Mouse (Mus musculus) telencephalon, adult 2 months (tissue): ENCODE data around the gene Gm17949.
A peak's percentile ranks its signal among the peaks of the same experiment; 100 is the strongest.

ENCODE experiments used
- DNase-seq: peaks from one replicate; pipeline ENCODE4 v3.0.0-alpha.2; 2011; ENCODE audit warnings: low read depth, low spot score

Gene Gm17949

DNA sequence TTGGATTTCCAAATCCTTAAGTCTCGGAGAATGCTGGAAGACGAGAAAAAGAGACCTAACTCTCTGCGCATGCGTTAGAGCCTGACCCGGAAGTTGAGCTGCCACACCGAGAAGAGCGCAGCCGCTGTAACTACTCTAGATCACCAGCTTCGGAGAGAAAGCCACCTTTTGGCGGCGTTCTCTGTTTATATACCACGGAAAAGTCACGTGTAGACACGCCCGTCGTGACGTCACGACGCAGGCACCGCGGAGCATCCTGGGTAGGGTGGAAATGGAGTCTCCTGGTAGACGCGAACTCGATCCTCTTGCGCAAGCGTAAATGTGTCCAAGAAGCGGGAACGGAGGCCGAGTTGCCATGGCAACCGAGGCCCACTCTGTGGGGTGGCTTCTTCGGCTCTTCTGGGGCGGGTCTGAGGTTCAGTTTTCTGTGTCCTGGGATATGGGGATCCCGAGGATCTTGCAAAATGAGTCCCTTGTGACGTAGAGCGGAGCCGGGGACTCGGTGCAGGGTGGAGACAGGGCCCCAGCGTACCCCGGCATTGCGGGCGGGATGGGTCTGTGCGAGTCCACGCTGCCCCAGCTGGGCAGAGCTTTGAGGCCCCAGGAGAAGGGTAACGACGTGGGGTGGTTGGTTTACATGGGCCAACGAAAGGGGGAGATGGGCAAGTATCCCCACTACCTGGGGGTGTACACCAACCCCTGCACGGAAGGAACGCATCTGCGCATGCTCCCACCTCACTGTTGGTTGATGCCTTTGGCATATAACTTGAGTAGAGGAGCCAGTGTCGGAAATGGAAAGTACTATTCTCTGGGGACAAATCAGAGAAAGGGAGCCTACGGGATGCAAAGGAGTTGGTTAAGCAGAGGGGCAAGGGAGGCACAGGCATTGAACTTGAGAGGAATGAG is at the start of gene Gm17949, which contains the start of gene Gtf2f1:
Gene Gm17949 (plus strand): TSS at position 234 of the 906 bp plus-strand sequence.
Gene Gtf2f1 (minus strand): TSS at position 53 of the 906 bp plus-strand sequence.
- DNase-seq = peak; percentile 99

DNA sequence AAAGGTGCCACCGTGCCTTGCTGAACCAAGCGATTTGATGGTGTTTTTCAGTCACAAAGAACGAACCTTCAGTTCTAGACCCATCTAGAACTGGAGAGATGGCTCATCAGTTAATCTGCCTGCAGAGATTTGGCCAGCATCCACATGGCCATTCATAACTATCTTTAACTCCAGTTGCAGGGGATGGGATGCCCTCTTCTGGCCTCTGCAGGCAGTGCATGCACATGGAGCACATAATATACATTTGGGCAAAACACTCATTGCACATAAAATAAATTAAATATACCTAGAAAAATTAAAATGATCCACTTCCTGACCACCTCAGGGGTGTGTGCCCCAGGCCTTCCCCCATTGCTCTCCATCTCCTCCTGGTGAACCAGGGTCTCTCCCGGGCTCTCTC is 49.4 kb upstream of the Gm17949 start:
- no peak for DNase-seq

DNA sequence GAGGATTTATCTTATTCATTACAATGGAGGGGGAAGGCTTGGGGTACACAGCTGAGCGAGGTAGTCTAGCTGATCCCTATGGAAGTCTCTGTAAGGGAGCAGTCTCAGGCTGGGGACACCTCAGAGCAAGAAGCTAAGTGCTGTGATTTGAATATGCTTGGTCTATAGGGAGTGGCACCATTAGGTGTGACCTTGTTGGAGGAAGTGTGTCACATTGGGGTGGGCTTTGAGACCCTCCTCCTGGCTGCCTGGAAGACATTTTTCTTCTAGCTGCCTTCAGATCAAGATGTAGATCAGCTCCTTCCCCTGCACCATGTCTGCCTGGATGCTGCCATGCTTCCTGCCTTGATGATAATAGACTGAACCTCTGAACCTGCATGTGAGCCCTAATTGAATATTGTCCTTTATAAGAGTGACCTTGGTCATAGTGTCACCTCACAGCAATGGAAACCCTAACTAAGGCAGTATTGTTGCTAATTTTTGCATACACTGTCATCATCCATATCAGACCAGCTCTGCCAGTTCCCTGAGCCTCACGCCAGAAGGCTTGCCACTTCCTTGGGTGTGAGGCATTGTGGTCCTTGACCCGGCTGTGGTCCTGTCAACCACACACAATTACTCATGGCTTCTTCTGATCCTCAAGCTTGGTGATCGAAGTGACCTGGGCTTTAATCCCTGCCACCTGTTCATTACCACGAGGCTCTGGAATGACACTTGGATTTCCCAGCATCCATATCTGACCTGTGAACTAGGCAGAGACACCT is 48.4 kb upstream of the Gm17949 start:
- DNase-seq = no peak

DNA sequence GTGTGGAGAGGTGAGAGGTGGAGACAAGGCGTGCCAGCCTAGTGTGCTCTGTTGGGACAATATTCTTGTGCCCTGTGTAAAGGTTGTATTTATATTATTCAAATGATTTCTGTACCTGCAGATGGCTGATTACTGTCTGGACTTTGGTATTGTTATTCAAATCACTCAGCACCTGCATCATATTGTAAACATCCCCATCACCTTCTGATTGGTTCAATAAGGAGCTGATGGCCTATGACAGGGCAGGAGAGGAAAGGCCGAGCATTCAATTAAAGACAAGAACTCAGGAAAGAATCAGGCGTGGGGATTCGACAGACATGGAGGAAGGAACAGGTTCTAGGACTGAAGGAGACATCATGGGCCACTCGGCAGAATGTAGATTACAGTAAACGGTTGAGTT is 47.6 kb upstream of the Gm17949 start:
- DNase-seq = no peak

DNA sequence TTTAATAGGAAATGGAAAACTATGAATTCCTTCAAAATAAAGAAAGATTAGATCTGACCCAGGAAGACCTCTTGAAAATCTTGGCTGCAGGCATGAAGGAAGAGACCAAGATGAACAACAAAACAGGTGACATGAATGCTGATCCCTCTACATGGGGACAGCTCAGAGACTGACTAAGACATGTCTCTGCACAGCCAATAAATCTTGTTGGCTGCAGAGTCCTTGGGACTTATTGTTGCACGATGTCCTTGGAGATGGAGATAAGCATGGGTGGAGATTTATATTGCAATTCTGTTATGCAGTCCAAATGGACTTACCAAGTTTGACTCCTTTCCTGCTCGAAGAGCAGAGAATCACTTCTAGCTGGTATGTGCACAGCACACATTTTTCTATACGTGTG is 41.9 kb upstream of the Gm17949 start:
- DNase-seq = no peak

DNA sequence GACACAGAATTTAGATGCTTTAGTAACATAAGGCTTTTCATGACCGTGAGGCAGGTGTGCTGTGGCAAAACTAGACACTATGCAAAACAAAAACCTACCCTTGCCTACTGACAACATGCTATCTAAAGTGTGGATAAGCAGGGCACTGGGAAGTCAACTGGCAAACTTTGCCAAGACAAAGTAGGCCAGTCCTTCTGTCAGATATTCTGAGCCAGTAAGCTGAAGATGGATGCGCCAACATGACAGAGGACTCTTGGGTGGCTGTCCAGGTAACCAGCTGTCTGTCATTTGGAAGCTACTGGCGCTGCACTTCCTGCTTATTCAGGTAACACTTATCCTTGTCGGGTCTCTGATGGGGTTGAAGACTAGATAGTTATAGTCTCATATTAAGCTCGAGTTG is 41.2 kb upstream of the Gm17949 start:
- no peak for DNase-seq

DNA sequence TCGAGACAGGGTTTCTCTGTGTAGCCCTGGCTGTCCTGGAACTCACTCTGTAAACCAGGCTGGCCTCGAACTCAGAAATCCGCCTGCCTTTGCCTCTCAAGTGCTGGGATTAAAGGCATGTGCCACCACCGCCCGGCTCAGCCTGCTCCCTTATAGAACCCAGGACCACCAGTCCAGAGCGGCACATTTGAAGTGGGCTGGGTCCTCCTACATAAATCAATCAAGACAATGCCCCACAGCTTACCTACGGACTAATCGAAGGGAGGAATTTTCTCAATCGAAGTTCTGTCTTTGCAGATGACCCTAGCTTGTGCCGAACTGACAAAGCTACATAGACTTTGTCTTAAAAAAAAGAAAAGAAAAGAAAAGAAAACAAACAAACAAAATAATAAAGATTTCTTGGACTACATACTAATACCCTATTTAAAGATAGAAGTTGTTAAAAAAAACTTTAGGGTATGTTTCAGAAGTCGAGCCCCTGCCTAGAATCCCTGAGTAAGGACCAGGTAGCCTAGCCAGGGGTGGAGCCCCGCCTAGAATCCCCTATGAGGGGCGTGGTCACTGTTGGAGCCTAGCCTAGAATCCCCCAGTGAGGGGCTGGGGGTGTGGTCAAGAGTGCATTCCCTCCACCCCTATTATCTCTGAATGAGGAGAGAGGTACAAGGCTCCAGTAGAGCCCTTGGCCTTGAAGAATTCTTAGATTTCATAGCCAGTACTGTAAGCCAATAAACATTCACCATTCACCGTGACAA is 37.1 kb upstream of the Gm17949 start:
- DNase-seq = no peak

DNA sequence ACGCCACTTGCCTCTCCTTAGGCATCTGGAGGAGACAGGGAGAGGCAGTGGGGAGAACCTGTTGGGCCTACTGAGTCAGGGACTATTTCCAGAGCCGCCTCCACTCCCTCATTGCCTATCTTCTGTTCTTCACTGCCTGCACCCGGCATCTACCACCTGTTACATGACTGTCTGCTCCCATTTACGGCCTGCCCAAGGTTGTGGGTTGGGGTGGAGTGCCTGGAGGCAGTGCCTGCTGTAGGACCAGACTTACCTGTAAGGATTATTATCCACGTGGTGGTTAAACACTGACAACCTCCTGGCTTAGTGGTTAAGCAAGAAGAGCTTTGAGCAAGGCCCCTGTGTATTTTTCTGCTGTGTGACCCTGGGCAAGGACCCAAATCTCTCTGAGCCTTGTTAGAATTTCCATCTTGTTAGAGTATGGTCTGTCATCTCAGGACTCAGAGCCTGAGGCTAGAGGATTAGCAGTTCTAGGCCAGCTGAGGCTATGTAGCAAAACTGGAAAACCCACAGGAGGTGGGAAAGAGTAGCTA is 36.5 kb upstream of the Gm17949 start:
- no peak for DNase-seq

DNA sequence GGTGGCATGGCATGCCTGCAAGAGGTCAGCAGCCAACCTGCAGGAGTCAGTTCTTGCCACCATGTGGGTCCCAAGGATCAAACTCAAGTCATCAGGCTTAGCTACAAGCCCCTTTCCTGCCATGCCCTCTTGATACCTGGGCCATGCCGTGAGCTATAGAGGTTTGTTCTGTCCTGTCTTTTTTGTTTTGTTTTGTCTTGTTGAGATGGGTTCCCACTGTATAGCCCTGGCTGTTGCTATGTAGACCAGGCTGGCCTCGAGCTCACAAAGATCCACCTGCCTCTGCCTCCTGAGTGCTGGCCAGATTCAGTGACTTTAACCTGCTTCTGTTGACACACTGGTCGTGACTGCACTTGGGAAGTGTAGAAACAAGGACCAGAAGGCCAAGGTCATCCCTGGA is 35.9 kb upstream of the Gm17949 start:
- no peak for DNase-seq

DNA sequence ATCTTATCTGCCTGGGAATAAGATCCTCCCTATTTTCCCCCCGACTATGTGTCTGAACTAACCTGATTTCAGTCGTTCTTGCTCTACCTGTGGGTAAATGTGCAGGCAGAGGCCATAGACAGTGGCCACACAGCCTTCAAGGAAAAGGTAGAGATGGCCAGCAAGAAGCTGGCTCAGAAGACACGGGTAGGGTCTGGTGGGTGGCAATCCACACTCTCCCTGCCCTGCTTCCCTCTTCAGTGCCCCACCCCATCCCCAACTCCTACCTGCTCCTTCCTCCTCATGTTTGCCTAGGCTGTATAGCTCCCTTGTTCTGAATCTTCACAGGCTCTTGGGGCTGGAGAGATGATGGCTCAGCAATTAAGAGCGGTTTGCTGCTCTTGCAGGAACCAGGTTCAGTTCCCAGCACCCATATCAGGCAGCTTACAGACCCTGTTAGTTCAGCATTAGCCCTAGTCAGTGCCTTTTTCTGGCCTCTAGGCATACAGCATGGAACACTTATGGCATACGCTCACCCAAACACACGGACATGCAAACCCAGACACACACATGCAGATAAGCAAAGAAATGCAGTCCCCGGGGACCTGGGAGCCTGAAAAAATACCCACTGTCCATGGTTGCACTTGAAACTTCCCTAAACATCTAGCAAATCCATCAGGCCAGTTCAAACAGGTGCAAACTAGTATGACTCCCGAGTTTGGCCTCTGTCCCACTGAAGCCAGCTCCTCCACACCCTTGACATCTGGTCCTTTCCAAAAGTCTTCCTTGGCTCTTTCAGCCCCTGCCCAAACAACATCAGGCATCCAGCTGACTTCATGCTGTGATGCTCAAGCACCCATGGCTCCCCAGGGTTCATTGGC is 34.5 kb upstream of the Gm17949 start:
- DNase-seq = no peak

DNA sequence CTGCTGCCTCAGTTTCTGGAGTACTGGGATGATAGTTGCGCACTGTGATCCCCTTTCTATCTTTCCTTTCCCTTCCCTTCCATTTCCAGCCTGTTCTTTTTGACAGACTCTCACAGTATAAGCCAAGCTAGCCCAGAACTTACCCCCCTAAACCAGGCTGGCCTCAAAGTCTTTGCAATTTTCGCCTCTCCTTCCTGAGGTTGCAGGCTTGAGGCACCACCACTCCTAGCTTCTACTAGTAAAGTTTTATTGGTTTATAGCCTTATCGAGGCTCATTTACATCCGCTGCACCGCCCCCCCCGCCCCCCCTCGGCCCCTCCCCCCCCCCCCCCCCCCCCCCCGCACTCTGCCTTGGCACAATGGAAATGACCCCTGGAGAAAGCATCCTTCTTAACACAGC is 31.7 kb upstream of the Gm17949 start:
- DNase-seq = no peak

DNA sequence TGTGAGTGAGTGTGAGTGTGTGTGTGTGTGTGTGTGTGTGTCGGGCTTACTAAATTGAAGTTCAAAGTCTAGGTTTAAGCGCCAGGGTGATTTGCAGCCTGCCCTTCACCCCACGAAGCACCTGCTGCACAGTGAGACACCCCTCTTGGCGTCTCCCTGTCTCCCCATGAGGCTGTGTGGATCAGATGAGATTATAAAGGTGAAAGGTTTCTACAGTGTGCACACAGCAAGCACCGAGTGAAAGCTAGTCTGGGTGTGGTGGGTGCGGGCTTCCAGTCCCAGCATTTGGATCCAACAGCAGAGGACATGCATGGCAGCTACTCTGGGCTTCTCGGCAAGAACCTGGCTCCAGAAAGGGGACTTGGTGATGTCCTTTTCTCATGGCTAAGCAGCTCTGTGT is 30.2 kb upstream of the Gm17949 start:
- no peak for DNase-seq

DNA sequence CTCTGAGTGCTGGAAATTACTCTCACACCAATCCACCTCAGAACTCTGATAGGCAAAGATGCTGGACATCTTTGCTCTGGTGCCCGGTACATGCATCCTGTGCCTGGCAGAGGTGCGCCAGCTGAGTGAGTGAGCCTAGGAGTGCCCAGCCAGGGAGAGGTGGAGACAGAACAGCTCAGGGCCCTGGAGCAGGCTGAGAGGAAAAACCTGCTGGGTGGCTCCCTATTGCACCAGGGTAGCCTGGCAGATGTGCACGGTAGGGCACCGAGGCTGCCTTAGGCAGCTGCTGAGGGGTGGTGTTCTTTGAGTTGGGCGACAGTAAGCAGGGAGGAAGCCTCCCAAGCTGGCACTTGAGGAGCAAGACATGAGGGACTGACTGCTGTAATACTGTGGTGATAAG is 29.3 kb upstream of the Gm17949 start, which contains the start of gene Acer1:
Gene Acer1 (minus strand): TSS at position 114 of the 400 bp plus-strand sequence.
- no peak for DNase-seq

DNA sequence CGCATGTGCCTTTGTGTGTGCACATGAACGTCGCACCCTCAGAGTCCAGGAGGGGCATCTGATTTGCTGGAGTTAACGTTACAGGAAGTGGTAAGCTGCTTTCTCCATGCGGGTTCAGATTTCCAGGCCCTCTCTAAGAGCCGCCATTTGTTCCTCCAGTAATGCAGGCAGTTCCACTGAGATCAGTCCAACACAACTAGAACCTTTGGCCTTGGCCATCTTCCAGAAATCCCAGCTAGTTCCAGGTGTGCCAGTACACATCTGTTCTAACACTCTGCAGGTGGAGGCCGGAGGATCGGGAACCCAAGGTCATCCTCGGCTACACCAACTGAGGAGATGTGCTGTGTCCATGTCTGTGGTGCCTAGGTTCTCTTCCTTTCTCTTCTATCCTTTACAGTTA is 26.4 kb upstream of the Gm17949 start:
- DNase-seq = no peak

DNA sequence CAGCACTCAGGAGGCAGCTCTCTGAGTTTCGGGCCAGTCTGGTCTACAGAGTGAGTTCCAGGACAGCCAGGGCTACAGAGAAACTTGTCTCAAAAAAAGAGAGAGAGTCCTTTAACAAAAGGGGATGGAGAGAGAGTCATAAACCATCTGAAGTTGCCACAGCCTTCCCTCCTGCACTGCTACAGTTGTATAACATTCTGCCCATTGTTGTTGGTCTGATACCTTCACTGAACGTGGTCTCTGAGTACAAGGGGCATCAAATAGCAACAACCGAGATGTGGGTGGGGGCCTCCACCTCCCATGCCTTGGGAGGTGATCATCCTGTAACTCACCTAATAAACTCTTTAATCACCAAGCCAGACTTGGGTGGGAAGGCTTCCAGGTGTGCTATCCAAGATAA is 25.6 kb upstream of the Gm17949 start:
- no peak for DNase-seq

DNA sequence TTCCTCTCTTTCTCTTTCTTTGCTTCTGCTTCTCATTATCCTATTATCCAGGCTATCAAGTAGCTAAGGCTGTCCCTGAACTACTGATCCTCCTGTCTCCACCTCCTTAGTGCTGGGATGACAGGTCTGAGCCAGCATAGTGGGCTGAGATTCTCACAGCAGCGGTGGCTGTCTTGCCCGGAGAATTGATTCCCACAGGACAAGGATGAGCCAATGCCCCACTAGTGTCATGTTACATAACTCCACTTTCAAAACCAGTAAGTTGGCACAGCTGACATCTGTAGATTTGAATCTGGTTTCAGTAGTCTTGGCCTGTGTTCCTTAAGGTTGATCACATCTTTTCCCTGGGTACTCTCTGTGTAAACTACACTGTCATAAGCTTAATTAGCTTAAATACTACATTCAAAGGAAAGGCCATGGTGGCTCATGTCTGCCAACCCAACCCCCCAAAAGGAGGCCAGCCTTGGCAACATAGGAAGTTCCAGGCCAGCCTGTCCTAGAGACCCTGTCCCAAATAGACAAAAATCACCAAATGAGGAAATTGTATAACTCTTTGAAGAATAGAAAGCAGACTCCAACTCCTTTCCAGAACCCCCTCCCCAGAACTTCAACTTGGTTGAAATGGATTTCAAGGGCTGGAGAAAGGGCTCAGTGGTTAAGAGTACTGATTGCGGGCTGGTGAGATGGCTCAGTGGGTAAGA is 25.0 kb upstream of the Gm17949 start:
- DNase-seq = no peak

DNA sequence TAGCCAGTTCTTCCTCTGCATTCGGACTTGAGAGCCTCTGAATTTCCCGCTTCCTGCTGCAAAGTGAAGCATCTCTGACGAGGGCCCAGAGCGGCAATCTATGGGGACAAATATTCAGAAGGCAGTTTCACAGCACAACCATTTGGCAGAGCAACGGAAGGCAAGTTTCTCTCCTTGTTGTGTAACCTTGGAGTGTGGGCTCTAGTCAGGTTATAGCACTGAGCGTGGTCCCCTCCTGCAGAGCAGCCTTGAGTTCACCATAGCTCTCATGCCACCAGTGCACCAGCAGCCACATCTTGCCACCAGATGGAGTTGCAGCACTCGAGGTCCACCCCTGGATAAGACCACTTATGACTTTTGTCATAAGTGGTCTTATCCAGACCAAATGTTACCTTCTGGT is 22.8 kb upstream of the Gm17949 start:
- no peak for DNase-seq

DNA sequence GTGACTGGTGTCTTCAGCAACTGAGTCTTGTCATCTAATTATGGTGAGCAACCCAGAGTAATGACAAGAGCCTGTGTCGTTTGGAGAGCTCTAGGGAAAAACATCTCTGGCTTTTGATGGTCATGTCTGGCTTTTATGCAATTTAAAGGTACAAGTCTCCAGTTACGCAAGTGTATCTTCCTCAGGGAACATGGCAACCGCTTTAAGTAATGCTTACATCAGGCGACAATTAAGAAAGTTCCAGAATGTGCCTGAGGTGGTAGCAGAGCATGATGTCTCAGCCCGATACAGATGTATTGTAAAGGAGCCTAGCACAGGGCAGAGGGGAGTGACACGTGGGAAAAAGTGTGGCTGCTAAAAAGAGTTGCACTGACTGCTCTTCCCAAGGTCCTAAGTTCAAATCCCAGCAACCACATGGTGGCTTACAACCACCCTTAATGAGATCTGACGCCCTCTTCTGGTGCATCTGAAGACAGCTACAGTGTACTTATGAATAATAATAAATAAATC is 22.3 kb upstream of the Gm17949 start:
- DNase-seq = no peak

DNA sequence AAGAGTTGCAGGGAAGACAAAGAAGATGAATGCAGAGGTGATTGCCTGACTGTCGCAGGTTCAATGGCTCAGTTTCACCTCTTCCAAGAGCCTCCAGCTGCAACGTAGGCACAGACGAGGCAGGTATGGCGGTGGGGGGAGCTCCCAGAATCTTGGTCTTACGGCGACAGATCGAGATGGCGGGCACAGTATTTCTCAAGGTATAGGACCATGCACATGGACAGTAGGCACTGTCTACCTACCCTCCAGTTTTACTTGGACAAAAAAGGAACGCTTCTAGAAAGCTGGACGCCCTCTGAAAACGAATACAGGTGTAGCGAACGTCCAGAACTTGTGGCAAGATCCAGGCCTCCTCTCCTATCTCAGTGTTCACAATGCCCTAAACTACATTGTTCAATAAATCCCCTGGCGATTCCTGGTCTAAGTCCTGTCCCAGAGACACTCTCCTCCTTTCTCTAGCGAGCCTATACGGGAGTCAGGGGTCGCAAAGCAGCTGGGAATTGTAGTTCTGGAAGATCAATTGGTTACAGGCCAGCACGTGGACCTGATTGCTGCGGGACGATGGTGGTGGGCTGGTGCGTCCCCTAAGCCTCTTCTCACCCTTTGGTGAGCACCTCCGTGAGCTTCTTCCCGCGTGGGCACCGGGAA is 21.7 kb upstream of the Gm17949 start:
- peak; percentile 92 for DNase-seq
